Mouse (Mus musculus): ENCODE data around the gene Tmie.

GRCm38 (mm10) chr9:110914631-110915236 is 34.8 kb upstream of the Tmie start:
- TF ChIP-seq CTCF (IDR thresholded peaks at IDR 0.05; ENCODE audit: low read depth, low read length) = no peak
- TF ChIP-seq POLR2AphosphoS5 (IDR thresholded peaks at IDR 0.05; ENCODE audit: insufficient replicate concordance, low read depth, low read length) = no peak

Measured in G1E (cell line).